Mouse (Mus musculus) heart, embryonic 14.5 days (tissue): ENCODE data around the gene Trib3. TPM values are rescaled to one million over a fixed set of nuclear protein-coding genes. Genes with fewer than 3 reads are reported as not detected.
"Not testable (repeated sequence)": the region's sequence is repeated elsewhere in the genome, so short reads cannot be mapped to it uniquely, and the experiment has no call there.

Source experiments
- ATAC-seq: fragments of 200-750 bp; cut with Nextera tagmentation; 2 replicates; pipeline ENCODE4 v1.8.0; 2017; ENCODE audit warnings: low read depth, moderate TSS enrichment; ENCODE audit not compliant: insufficient number of reproducible peaks, insufficient read depth, low FRiP score
- H3K27ac ChIP-seq, 2 experiments: fragments of 200-500 bp in 1 of 2; fragments of 300-500 bp in 1 of 2; sonication (generic) in 1 of 2; replicated peaks in 1 of 2; 2 replicates each; pipeline ENCODE4 v1.5.1; 2012 to 2014; ENCODE audit warnings: low read depth in 2 of 2, low read length in 2 of 2, control low read depth in 1 of 2, mild to moderate bottlenecking in 1 of 2, mixed read lengths in 1 of 2; ENCODE audit not compliant: control insufficient read depth in 1 of 2, insufficient read depth in 1 of 2
- H3K27me3 ChIP-seq: fragments of 300-500 bp; sonication (generic); 2 replicates; pipeline ENCODE4 v1.6.1; 2014; ENCODE audit warnings: mild to moderate bottlenecking, low read length, control low read depth; ENCODE audit not compliant: control insufficient read depth, insufficient read depth
- H3K36me3 ChIP-seq: fragments of 300-500 bp; sonication (generic); 2 replicates; pipeline ENCODE4 v1.6.1; 2014; ENCODE audit warnings: mild to moderate bottlenecking, control low read depth, low read length, mixed read lengths; ENCODE audit not compliant: control insufficient read depth, insufficient read depth
- H3K4me1 ChIP-seq, 2 experiments: fragments of 200-500 bp in 1 of 2; fragments of 300-500 bp in 1 of 2; sonication (generic) in 1 of 2; 2 replicates each; pipeline ENCODE4 v1.6.1; 2012 to 2014; ENCODE audit warnings: low read length in 2 of 2, control low read depth in 1 of 2, mixed read lengths in 1 of 2; ENCODE audit not compliant: control insufficient read depth in 2 of 2, insufficient read depth in 2 of 2
- H3K4me2 ChIP-seq: fragments of 300-500 bp; sonication (generic); 2 replicates; pipeline ENCODE4 v1.6.1; 2014; ENCODE audit warnings: mild to moderate bottlenecking, low read length
- H3K4me3 ChIP-seq, 2 experiments: fragments of 200-500 bp in 1 of 2; fragments of 300-500 bp in 1 of 2; sonication (generic) in 1 of 2; 2 replicates each; pipeline ENCODE4 v1.5.1; 2012 to 2014; ENCODE audit warnings: low read length in 2 of 2, mild to moderate bottlenecking in 2 of 2, control low read depth in 1 of 2, low read depth in 1 of 2, moderate library complexity in 1 of 2; ENCODE audit not compliant: control insufficient read depth in 1 of 2, insufficient read depth in 1 of 2
- H3K9ac ChIP-seq: fragments of 300-500 bp; sonication (generic); 2 replicates; pipeline ENCODE4 v1.6.1; 2014; ENCODE audit warnings: mild to moderate bottlenecking, low read length
- H3K9me3 ChIP-seq: fragments of 300-500 bp; sonication (generic); 2 replicates; pipeline ENCODE4 v1.6.1; 2016; ENCODE audit warnings: low read length, control low read depth; ENCODE audit not compliant: control insufficient read depth
- WGBS: fragments of 180-500 bp; shearing (Covaris S2); extraction: QIAGEN DNeasy Blood & Tissue Kit; methylation state at CpG from one replicate; pipeline ENCODE4 v1.1.7; 2014; 5-methylcytosine and 5-hydroxymethylcytosine counted together
- polyA plus RNA-seq: library from polyadenylated mRNA; unstranded; fragments of >200 nt; fragmentation: Nextera tagmentation; extraction: Ambion mirVana; gene quantifications from 2 replicates; pipeline ENCODE4 v1.2.1, GENCODE M21; 2014

The Trib3 gene
- polyA plus RNA-seq, 1 experiment from 2014 or later, result 1.8 TPM

DNA sequence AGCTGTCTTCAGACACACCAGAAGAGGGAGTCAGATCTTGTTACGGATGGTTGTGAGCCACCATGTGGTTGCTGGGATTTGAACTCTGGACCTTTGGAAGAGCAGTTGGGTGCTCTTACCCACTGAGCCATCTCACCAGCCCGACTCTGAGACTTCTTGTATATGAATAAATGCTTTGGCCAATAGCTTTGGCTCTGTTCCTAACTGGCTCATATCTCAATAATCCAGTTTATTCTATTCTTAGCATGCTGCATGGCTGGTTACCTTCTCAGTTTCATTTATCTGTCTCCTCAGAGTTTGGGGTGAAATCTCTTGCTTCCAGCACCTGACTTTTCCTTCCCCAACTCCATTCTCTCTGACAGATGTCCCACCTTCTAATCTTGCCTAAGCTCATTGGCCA is 54.2 kb downstream of the Trib3 start:
- not testable (repeated sequence) for H3K4me2 ChIP-seq, H3K4me3 ChIP-seq, H3K9ac ChIP-seq, H3K4me1 ChIP-seq, H3K27ac ChIP-seq, H3K9me3 ChIP-seq, ATAC-seq, H3K27me3 ChIP-seq
- WGBS, result 79% methylated on average over 1 of the region's 2 CpGs
- peaks cover 26% of the 10 kb centered on the region for H3K36me3 ChIP-seq

- Histone ChIP-seq H3K9me3 (no peaks in the 10 kb centered on the region), H3K27ac (no peak overlapping the region), H3K36me3 (peaks cover 42% of the 10 kb centered on the region), H3K4me2 (no peak overlapping the region), H3K27me3 (no peaks in the 10 kb centered on the region), H3K9ac (no peak overlapping the region), H3K4me1 (peaks cover 0 to 3% of the 10 kb centered on the region in 2 experiments; a peak in 1 of 4 replicates), H3K4me3 (no peak overlapping the region)
- no peak for ATAC-seq
- WGBS, result 66% methylated on average over 8 of the region's 8 CpGs
Observed at GRCm38 (mm10) chr2:152288046-152288445, 55.8 kb downstream of the Trib3 start.

- H3K4me1 ChIP-seq, result peaks cover 0 to 3% of the 10 kb centered on the region in 2 experiments; a peak in 1 of 4 replicates
- no peak overlapping the region for H3K4me2 ChIP-seq
- ATAC-seq, result no peak
- H3K27me3 ChIP-seq, result no peaks in the 10 kb centered on the region
- WGBS, result 89% methylated on average over 5 of the region's 5 CpGs
- peaks cover 47% of the 10 kb centered on the region for H3K36me3 ChIP-seq
- no peak overlapping the region for H3K9ac ChIP-seq
- no peak overlapping the region for H3K4me3 ChIP-seq
- no peaks in the 10 kb centered on the region for H3K9me3 ChIP-seq
- no peak overlapping the region for H3K27ac ChIP-seq
Observed at GRCm38 (mm10) chr2:152287560-152287959, 56.3 kb downstream of the Trib3 start.

Other genes with a start within 250 kb of the Trib3 start
- 5.7 and 6.1 TPM in 2 replicates for gene Srxn1, start 238.5 kb downstream of the Trib3 start, polyA plus RNA-seq
- 16.0 and 19.5 TPM in 2 replicates for gene Tcf15, start 200.5 kb downstream of the Trib3 start, polyA plus RNA-seq
- 72.5 and 106 TPM in 2 replicates for gene Csnk2a1, start 117.2 kb downstream of the Trib3 start, polyA plus RNA-seq
- 31.6 and 32.2 TPM in 2 replicates for gene Tbc1d20, start 50.2 kb downstream of the Trib3 start, polyA plus RNA-seq
- gene Rbck1, start 11.4 kb downstream of the Trib3 start, polyA plus RNA-seq, result 63.0 and 63.1 TPM in 2 replicates
- gene Nrsn2, start 32.6 kb upstream of the Trib3 start, polyA plus RNA-seq, result 2.2 and 3.8 TPM in 2 replicates
- gene Sox12, start 54.0 kb upstream of the Trib3 start, polyA plus RNA-seq, result 13.1 and 15.0 TPM in 2 replicates
- 35.7 and 36.1 TPM in 2 replicates for gene Zcchc3, start 71.0 kb upstream of the Trib3 start, polyA plus RNA-seq
- gene 6820408C15Rik, start 71.6 kb upstream of the Trib3 start, polyA plus RNA-seq, result 1.8 and 2.3 TPM in 2 replicates
- not detected in 2 replicates for gene Defb23, start 120.6 kb upstream of the Trib3 start, polyA plus RNA-seq
- not detected in 2 replicates for gene Defb20, start 133.0 kb upstream of the Trib3 start, polyA plus RNA-seq
- not detected in 2 replicates for gene Defb22, start 146.1 kb upstream of the Trib3 start, polyA plus RNA-seq
- not detected in 2 replicates for gene Defb26, start 167.7 kb upstream of the Trib3 start, polyA plus RNA-seq
- not detected in 2 replicates for gene Defb28, start 174.2 kb upstream of the Trib3 start, polyA plus RNA-seq
- not detected in 2 replicates for gene Defb29, start 196.1 kb upstream of the Trib3 start, polyA plus RNA-seq
- not detected in 2 replicates for gene Gm17416, start 225.3 kb upstream of the Trib3 start, polyA plus RNA-seq
- gene Defb21, start 228.7 kb upstream of the Trib3 start, polyA plus RNA-seq, result not detected in 2 replicates
- 1.2 TPM in 1 of 2 replicates, not detected in the other for gene Defb19, start 236.3 kb upstream of the Trib3 start, polyA plus RNA-seq